Mouse (Mus musculus): Measurements from ENCODE around the gene Mmp2. TPM values are rescaled to one million over a fixed set of nuclear protein-coding genes. Genes with fewer than 3 reads are reported as not detected.

Mmp2 gene
- polyA plus RNA-seq, 1 experiment from 2014 or later = 162 TPM

- no peak overlapping the region for H3K9ac ChIP-seq (ENCODE audit: low read depth, low read length)
- H3K4me3 ChIP-seq (ENCODE audit: low read length) = no peak overlapping the region
- no peaks in the 10 kb centered on the region for H3K4me1 ChIP-seq (ENCODE audit: control insufficient read depth, insufficient read depth, low read length)
- no peak for ATAC-seq (ENCODE audit: low FRiP score, low TSS enrichment)
- H3K4me2 ChIP-seq (replicated peaks; ENCODE audit: low read depth, low read length) = no peak overlapping the region
- H3K9me3 ChIP-seq (ENCODE audit: control insufficient read depth, low read length) = no peaks in the 10 kb centered on the region
- H3K36me3 ChIP-seq (ENCODE audit: control insufficient read depth, insufficient read depth, low read length) = no peaks in the 10 kb centered on the region
- H3K27me3 ChIP-seq (ENCODE audit: control insufficient read depth, insufficient read depth, low read length) = no peaks in the 10 kb centered on the region
- WGBS = 76% methylated on average over 8 of the region's 8 CpGs
- H3K27ac ChIP-seq (ENCODE audit: low read depth, low read length) = no peak overlapping the region
Observed at GRCm38 (mm10) chr8:92801231-92801630, 25.9 kb upstream of the Mmp2 start.

- Histone ChIP-seq H3K9me3 (ENCODE audit: control insufficient read depth, low read length) (no peaks in the 10 kb centered on the region), H3K9ac (ENCODE audit: low read depth, low read length) (no peak overlapping the region), H3K4me2 (replicated peaks; ENCODE audit: low read depth, low read length) (no peak overlapping the region), H3K27me3 (ENCODE audit: control insufficient read depth, insufficient read depth, low read length) (no peaks in the 10 kb centered on the region), H3K27ac (ENCODE audit: low read depth, low read length) (no peak overlapping the region), H3K4me3 (ENCODE audit: low read length) (no peak overlapping the region), H3K36me3 (ENCODE audit: control insufficient read depth, insufficient read depth, low read length) (no peaks in the 10 kb centered on the region), H3K4me1 (ENCODE audit: control insufficient read depth, insufficient read depth, low read length) (no peaks in the 10 kb centered on the region)
- no peak for ATAC-seq (ENCODE audit: low FRiP score, low TSS enrichment)
- WGBS = 79% methylated on average over 3 of the region's 3 CpGs
Observed at GRCm38 (mm10) chr8:92802591-92802990, 24.5 kb upstream of the Mmp2 start.

GRCm38 (mm10) chr8:92812773-92813172 lies 14.3 kb upstream of the Mmp2 start:
- 90% methylated on average over 2 of the region's 2 CpGs for WGBS
- no peak overlapping the region for H3K4me3 ChIP-seq (ENCODE audit: low read length)
- H3K4me1 ChIP-seq (ENCODE audit: control insufficient read depth, insufficient read depth, low read length) = no peaks in the 10 kb centered on the region
- no peaks in the 10 kb centered on the region for H3K9me3 ChIP-seq (ENCODE audit: control insufficient read depth, low read length)
- H3K27ac ChIP-seq (ENCODE audit: low read depth, low read length) = no peak overlapping the region
- no peak overlapping the region for H3K4me2 ChIP-seq (replicated peaks; ENCODE audit: low read depth, low read length)
- no peak for ATAC-seq (ENCODE audit: low FRiP score, low TSS enrichment)
- no peaks in the 10 kb centered on the region for H3K27me3 ChIP-seq (ENCODE audit: control insufficient read depth, insufficient read depth, low read length)
- no peak overlapping the region for H3K9ac ChIP-seq (ENCODE audit: low read depth, low read length)
- no peaks in the 10 kb centered on the region for H3K36me3 ChIP-seq (ENCODE audit: control insufficient read depth, insufficient read depth, low read length)

GRCm38 (mm10) chr8:92815661-92816060 lies 11.4 kb upstream of the Mmp2 start:
- no peaks in the 10 kb centered on the region for H3K36me3 ChIP-seq (ENCODE audit: control insufficient read depth, insufficient read depth, low read length)
- no peaks in the 10 kb centered on the region for H3K27me3 ChIP-seq (ENCODE audit: control insufficient read depth, insufficient read depth, low read length)
- WGBS = 92% methylated on average over 5 of the region's 5 CpGs
- H3K9ac ChIP-seq (ENCODE audit: low read depth, low read length) = no peak overlapping the region
- H3K4me1 ChIP-seq (ENCODE audit: control insufficient read depth, insufficient read depth, low read length) = no peaks in the 10 kb centered on the region
- H3K4me2 ChIP-seq (replicated peaks; ENCODE audit: low read depth, low read length) = no peak overlapping the region
- H3K4me3 ChIP-seq (ENCODE audit: low read length) = no peak overlapping the region
- ATAC-seq (ENCODE audit: low FRiP score, low TSS enrichment) = no peak
- H3K27ac ChIP-seq (ENCODE audit: low read depth, low read length) = no peak overlapping the region
- H3K9me3 ChIP-seq (ENCODE audit: control insufficient read depth, low read length) = no peaks in the 10 kb centered on the region

- Histone ChIP-seq H3K36me3 (ENCODE audit: control insufficient read depth, insufficient read depth, low read length) (no peaks in the 10 kb centered on the region), H3K4me3 (ENCODE audit: low read length) (no peak overlapping the region), H3K9me3 (ENCODE audit: control insufficient read depth, low read length) (no peaks in the 10 kb centered on the region), H3K27ac (ENCODE audit: low read depth, low read length) (no peak overlapping the region), H3K27me3 (ENCODE audit: control insufficient read depth, insufficient read depth, low read length) (no peaks in the 10 kb centered on the region), H3K4me2 (replicated peaks; ENCODE audit: low read depth, low read length) (no peak overlapping the region), H3K9ac (ENCODE audit: low read depth, low read length) (no peak overlapping the region), H3K4me1 (ENCODE audit: control insufficient read depth, insufficient read depth, low read length) (0 out of 2 replicates have a peak, but pooled peaks cover 4% of the 10 kb centered on the region)
- peak; percentile 89 for ATAC-seq (ENCODE audit: low FRiP score, low TSS enrichment)
- WGBS = 21% methylated on average over 6 of the region's 6 CpGs
Observed at GRCm38 (mm10) chr8:92817928-92818818, 8.9 kb upstream of the Mmp2 start.

GRCm38 (mm10) chr8:92821151-92821550 lies 5.9 kb upstream of the Mmp2 start:
- Histone ChIP-seq H3K4me1 (ENCODE audit: control insufficient read depth, insufficient read depth, low read length) (0 out of 2 replicates have a peak, but pooled peaks cover 4% of the 10 kb centered on the region), H3K9ac (ENCODE audit: low read depth, low read length) (no peak overlapping the region), H3K27ac (ENCODE audit: low read depth, low read length) (no peak overlapping the region), H3K4me3 (ENCODE audit: low read length) (no peak overlapping the region), H3K9me3 (ENCODE audit: control insufficient read depth, low read length) (no peaks in the 10 kb centered on the region), H3K4me2 (replicated peaks; ENCODE audit: low read depth, low read length) (no peak overlapping the region), H3K27me3 (ENCODE audit: control insufficient read depth, insufficient read depth, low read length) (no peaks in the 10 kb centered on the region), H3K36me3 (ENCODE audit: control insufficient read depth, insufficient read depth, low read length) (no peaks in the 10 kb centered on the region)
- ATAC-seq (ENCODE audit: low FRiP score, low TSS enrichment) = no peak

GRCm38 (mm10) chr8:92822386-92822785 lies 4.7 kb upstream of the Mmp2 start:
- H3K9ac ChIP-seq (ENCODE audit: low read depth, low read length) = no peak overlapping the region
- no peak for ATAC-seq (ENCODE audit: low FRiP score, low TSS enrichment)
- no peak overlapping the region for H3K27ac ChIP-seq (ENCODE audit: low read depth, low read length)
- H3K9me3 ChIP-seq (ENCODE audit: control insufficient read depth, low read length) = no peaks in the 10 kb centered on the region
- H3K4me2 ChIP-seq (replicated peaks; ENCODE audit: low read depth, low read length) = no peak overlapping the region
- WGBS = 52% methylated on average over 5 of the region's 5 CpGs
- H3K4me3 ChIP-seq (ENCODE audit: low read length) = no peak overlapping the region
- no peaks in the 10 kb centered on the region for H3K36me3 ChIP-seq (ENCODE audit: control insufficient read depth, insufficient read depth, low read length)
- H3K27me3 ChIP-seq (ENCODE audit: control insufficient read depth, insufficient read depth, low read length) = no peaks in the 10 kb centered on the region
- H3K4me1 ChIP-seq (ENCODE audit: control insufficient read depth, insufficient read depth, low read length) = 0 out of 2 replicates have a peak, but pooled peaks cover 4% of the 10 kb centered on the region

- ATAC-seq (ENCODE audit: low FRiP score, low TSS enrichment) = no peak
- 64% methylated on average over 4 of the region's 4 CpGs for WGBS
- H3K4me3 ChIP-seq (ENCODE audit: low read length) = no peak overlapping the region
- H3K36me3 ChIP-seq (ENCODE audit: control insufficient read depth, insufficient read depth, low read length) = no peaks in the 10 kb centered on the region
- no peaks in the 10 kb centered on the region for H3K27me3 ChIP-seq (ENCODE audit: control insufficient read depth, insufficient read depth, low read length)
- no peak overlapping the region for H3K27ac ChIP-seq (ENCODE audit: low read depth, low read length)
- H3K9ac ChIP-seq (ENCODE audit: low read depth, low read length) = no peak overlapping the region
- H3K4me1 ChIP-seq (ENCODE audit: control insufficient read depth, insufficient read depth, low read length) = 0 out of 2 replicates have a peak, but pooled peaks cover 4% of the 10 kb centered on the region
- no peak overlapping the region for H3K4me2 ChIP-seq (replicated peaks; ENCODE audit: low read depth, low read length)
- H3K9me3 ChIP-seq (ENCODE audit: control insufficient read depth, low read length) = no peaks in the 10 kb centered on the region
Observed at GRCm38 (mm10) chr8:92825991-92826390, 1.1 kb upstream of the Mmp2 start.

- Histone ChIP-seq H3K9me3 (ENCODE audit: control insufficient read depth, low read length) (no peaks in the 10 kb centered on the region), H3K27me3 (ENCODE audit: control insufficient read depth, insufficient read depth, low read length) (no peaks in the 10 kb centered on the region), H3K4me2 (replicated peaks; ENCODE audit: low read depth, low read length) (peak overlapping the region; percentile 75), H3K36me3 (ENCODE audit: control insufficient read depth, insufficient read depth, low read length) (peaks cover 16% of the 10 kb centered on the region), H3K9ac (ENCODE audit: low read depth, low read length) (peak overlapping the region; percentile 35; the same call in 1 of the 2 replicates), H3K4me1 (ENCODE audit: control insufficient read depth, insufficient read depth, low read length) (no peaks in the 10 kb centered on the region), H3K27ac (ENCODE audit: low read depth, low read length) (peak overlapping the region; percentile 86; the same call in 1 of the 2 replicates), H3K4me3 (ENCODE audit: low read length) (peak overlapping the region; percentile 52)
- WGBS = 22% methylated on average over 15 of the region's 15 CpGs
- peak; percentile 47; the same call in 1 of the 2 replicates for ATAC-seq (ENCODE audit: low FRiP score, low TSS enrichment)
Observed at GRCm38 (mm10) chr8:92828251-92828743, 1.2 kb downstream of the Mmp2 start.

All from kidney, embryonic 14.5 days (tissue).